Mouse (Mus musculus) cerebellum, adult 11 months (tissue): Measurements from ENCODE around the gene Gm28845.
"Not testable (repeated sequence)": the region's sequence is repeated elsewhere in the genome, so short reads cannot be mapped to it uniquely, and the experiment has no call there.

Source experiments
- DNase-seq: peaks from one replicate; pipeline ENCODE4 v3.0.0; 2022

The Gm28845 gene

GRCm38 (mm10) chr1:65107654-65108279 is 11.6 kb downstream of the Gm28845 start:
- no peak for DNase-seq

GRCm38 (mm10) chr1:65103273-65103672 is 16.1 kb downstream of the Gm28845 start, which contains the start of gene Cryga:
TSS of gene Cryga (minus strand) at chr1:65103373.
- no peak for DNase-seq

- DNase-seq, result no peak
These were observed 22.4 kb downstream of the Gm28845 start for GRCm38 (mm10) chr1:65096953-65097352.

DNA sequence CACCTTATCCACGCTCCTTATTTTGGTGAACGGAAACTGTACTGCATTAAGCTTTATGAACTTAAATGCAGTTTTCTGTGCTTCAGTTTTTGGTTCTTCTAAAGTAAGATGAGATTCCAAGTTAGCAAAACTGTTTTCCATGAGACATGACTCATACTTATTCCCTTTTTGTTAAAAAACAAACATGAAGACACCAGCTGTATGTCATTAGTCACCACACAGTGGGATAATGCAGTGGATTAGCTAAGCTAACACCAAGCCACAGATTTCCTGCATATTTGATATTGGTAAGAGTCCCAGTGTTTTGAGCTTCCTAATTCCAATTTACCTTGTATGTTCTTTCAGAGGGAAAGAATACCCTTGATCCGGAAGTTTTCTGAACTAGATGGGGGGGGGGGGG is 27.8 kb downstream of the Gm28845 start:
- no peak for DNase-seq

GRCm38 (mm10) chr1:65090370-65090769 is 29.0 kb downstream of the Gm28845 start:
- no peak for DNase-seq

DNA sequence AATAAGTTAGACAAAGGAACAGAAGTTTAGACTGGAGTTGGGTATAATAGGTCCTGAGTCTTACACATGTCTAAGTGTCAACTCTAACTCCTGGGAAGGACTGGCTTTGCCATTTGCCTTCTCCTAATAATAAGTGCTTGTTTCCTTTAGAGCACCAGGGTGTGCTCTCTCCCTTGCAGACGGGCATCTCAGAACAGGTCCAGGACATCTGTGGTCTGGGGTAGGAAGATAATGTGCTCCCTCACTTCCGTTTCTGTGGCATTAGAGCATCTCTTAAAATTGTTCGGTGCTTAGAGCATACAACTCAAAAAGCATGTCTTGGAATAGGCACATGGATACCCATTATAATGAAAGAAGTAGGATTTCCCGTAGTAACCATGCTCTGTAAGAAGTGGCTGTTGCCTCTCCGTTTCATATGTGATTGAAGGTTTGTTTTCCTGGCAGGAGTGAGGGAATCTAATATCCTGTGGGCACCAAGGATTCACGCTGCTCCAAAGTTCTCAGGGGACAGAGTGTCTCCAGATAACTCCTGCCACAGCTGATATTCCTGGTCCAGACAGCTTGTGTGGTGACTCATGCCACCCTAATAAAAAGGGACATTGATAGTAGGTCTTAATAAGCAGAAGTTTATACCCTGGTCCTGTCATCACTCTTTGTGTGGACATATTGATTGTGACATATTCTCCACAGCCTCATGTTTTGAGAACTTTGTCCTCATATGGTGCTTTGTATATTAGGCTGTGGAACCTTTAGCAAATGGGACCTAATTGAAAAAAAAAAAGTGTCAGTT is 30.6 kb downstream of the Gm28845 start:
- no peak for DNase-seq

GRCm38 (mm10) chr1:65082188-65082587 is 37.2 kb downstream of the Gm28845 start, which contains the start of gene Crygb:
TSS of gene Crygb (minus strand) at chr1:65082288.
- DNase-seq, result no peak

DNA sequence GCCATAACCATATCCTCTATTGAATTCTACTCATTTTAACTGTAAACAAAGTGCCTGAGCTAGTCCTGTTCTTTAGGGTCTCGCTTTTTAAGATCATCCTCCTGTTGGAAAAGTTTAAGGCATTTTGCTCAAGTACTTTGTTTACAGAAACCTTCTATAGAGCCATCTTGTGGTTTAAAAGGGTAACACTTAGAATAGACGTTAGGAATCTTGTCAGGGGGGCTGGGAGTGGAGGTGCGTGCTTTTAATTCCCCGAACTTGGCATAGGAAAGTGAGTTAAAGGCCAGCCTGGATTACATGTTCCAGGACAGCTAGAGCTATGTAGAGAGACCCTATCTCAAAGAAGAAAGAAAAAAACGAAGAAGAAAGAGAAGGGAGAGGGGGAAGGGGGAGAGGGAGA is 43.8 kb downstream of the Gm28845 start:
- DNase-seq, result no peak

- no peak for DNase-seq
These were observed 45.8 kb downstream of the Gm28845 start, which contains the start of gene Crygc for GRCm38 (mm10) chr1:65073589-65073988. TSS of gene Crygc (minus strand) at chr1:65073689.

- DNase-seq, result no peak
These were observed 51.5 kb downstream of the Gm28845 start for GRCm38 (mm10) chr1:65067842-65068241.

DNA sequence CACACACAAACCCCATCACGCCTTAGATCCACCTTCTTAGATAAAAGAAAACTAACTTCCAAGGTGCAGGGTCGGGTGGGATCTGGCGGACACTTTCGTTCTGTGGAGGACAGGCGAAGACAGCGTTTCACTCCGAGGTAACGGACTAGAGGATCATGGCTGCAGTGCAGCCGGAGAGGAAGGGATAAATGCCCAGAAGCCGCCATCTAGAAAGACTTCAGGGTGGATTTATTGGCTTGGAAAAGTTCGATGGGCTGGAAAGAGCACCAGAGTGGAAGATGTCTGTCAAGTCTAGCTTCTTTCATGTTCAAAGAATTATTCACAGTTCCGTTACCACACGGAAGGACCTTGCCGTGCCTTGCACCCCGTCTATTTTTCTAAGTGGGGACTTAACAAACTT is 55.2 kb downstream of the Gm28845 start:
- DNase-seq, result no peak

- DNase-seq, result no peak
These were observed 56.0 kb downstream of the Gm28845 start, which contains the start of gene Crygd for GRCm38 (mm10) chr1:65063352-65063751. TSS of gene Crygd (minus strand) at chr1:65063452.

GRCm38 (mm10) chr1:65052140-65052539 is 67.2 kb downstream of the Gm28845 start:
- no peak for DNase-seq

DNA sequence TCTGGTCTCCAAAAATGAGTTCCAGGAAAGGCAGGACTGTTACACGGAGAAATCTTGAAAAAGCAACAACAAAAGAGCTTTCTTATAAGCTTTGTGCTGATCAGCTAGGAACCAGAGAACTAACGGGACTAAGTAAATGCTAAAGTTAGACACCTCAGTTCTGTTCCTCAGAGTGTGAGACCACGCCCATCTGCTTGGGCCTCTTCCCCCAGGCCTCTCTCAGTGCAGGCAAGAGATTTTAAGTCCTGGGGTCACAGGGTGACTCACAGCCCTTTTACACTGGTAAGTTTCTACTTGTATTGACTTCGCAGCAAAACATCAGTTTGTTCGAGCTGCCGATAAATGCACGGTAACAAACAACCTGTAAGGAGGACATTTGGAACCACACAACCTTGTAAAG is 67.7 kb downstream of the Gm28845 start:
- no peak for DNase-seq

DNA sequence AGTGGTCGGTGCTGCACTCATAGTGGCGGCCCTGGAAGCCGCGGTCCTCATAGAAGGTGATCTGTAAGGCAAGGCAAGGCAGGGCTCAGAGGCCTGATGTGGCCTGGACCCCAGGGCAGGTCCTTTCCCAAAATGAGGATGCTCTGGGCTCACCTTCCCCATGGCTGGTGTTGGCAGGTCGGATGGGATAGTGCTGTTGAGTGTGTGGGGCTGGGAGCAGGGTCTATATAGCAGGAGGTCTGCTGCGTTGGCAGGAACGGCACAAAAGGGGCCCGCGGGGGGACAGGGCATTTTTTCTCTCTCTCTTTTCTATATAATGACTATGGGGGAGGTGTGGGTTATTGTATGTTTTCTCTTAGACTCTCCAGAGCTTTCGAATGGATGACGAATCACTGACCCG is 68.4 kb downstream of the Gm28845 start, which contains the start of gene Cryge:
Gene Cryge, minus strand, starts transcription at position 198 of the 400 bp plus-strand sequence.
- DNase-seq, result not testable (repeated sequence)
